Mouse (Mus musculus) cerebellum, adult 11 months (tissue): Measurements from ENCODE around the gene Foxj2.

Experiments
- DNase-seq: peaks from one replicate; pipeline ENCODE4 v3.0.0; 2022

Gene Foxj2

GRCm38 (mm10) chr6:122874720-122875389 lies 55.1 kb downstream of the Foxj2 start:
- DNase-seq: no peak

GRCm38 (mm10) chr6:122879141-122879735 lies 59.5 kb downstream of the Foxj2 start:
- no peak for DNase-seq

GRCm38 (mm10) chr6:122879781-122880505 lies 60.2 kb downstream of the Foxj2 start:
- DNase-seq: no peak

GRCm38 (mm10) chr6:122881287-122881686 lies 61.6 kb downstream of the Foxj2 start:
- no peak for DNase-seq

- DNase-seq: no peak
Observed at GRCm38 (mm10) chr6:122883603-122884002, 63.9 kb downstream of the Foxj2 start.

GRCm38 (mm10) chr6:122889599-122889998 lies 69.9 kb downstream of the Foxj2 start:
- no peak for DNase-seq

GRCm38 (mm10) chr6:122892442-122893049 lies 72.8 kb downstream of the Foxj2 start:
- DNase-seq: peak; percentile 24
